Mouse (Mus musculus) bone marrow macrophage, adult 2 months (primary cell): ENCODE measurements around the gene Gm15737. TPM values are rescaled to one million over a fixed set of nuclear protein-coding genes. Genes with fewer than 3 reads are reported as not detected.

Experiments used
- H3K27ac ChIP-seq: 2 replicates; pipeline ENCODE4 v1.5.1; 2012; ENCODE audit warnings: low read depth, low read length; ENCODE audit not compliant: insufficient read depth
- H3K4me1 ChIP-seq: 2 replicates; pipeline ENCODE4 v1.6.1; 2012; ENCODE audit warnings: low read length; ENCODE audit not compliant: control insufficient read depth, insufficient read depth
- H3K4me3 ChIP-seq: 2 replicates; pipeline ENCODE4 v1.5.1; 2012; ENCODE audit warnings: mild to moderate bottlenecking, low read length, moderate library complexity; ENCODE audit not compliant: insufficient read depth
- CTCF ChIP-seq: IDR thresholded peaks from 2 replicates; pipeline ENCODE4 v1.5.1; 2012; ENCODE audit warnings: low read depth, mild to moderate bottlenecking, low read length, moderate library complexity
- POLR2A ChIP-seq: IDR thresholded peaks from 2 replicates; pipeline ENCODE4 v1.6.1; 2012; ENCODE audit warnings: mild to moderate bottlenecking, low read depth, low read length, borderline replicate concordance
- polyA plus RNA-seq: library from polyadenylated mRNA; stranded (reverse); fragments of >200 nt; gene quantifications from 2 replicates; pipeline ENCODE4 v1.2.4, GENCODE M21; 2012; ENCODE audit not compliant: missing spikeins, insufficient read depth, insufficient read length

The Gm15737 gene
- polyA plus RNA-seq, 1 experiment, result not detected

DNA sequence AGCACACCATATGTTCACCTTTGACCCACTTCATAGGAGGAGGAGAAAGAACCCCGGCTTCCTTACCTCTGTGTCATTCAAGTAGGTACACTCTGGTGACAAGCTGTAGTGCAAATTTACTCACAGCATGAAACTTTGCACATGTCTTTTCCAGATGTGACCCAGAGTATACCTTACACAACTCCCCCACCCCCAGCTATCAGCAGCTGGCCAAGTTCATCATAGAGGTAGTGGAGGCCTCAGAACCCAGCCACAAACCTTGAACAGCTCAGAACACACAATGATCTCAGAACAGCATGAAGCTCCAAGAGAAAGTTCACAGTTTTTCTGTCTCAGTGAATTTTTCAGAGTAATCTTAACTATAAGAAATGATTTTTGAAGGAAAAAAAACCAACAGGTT is 22.4 kb downstream of the Gm15737 start:
- no peak overlapping the region for H3K4me3 ChIP-seq
- no peaks in the 10 kb centered on the region for H3K4me1 ChIP-seq
- no peak overlapping the region for H3K27ac ChIP-seq
- TF ChIP-seq POLR2A, result no peak
- TF ChIP-seq CTCF, result no peak

DNA sequence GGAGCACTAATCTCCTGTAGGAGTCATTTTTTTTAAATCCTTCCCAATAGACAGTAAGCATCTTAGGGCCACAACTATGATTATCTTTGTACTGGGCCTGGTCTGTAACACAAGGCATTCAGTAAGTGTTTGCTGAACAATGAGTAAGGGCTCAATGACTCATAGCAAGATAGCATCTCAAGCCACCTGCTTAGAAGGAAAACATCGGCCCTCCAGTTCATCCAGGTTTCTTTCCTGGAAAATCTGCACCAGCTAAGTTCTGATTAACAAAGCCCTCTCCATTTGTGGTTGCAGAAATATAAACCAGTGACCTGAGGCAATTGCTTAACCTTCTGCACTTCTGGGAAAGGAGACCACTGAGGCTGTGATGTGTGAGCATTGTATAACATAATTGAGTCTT is 34.9 kb downstream of the Gm15737 start:
- no peak overlapping the region for H3K27ac ChIP-seq
- H3K4me3 ChIP-seq, result no peak overlapping the region
- no peaks in the 10 kb centered on the region for H3K4me1 ChIP-seq
- TF ChIP-seq POLR2A (no peak), CTCF (no peak)

DNA sequence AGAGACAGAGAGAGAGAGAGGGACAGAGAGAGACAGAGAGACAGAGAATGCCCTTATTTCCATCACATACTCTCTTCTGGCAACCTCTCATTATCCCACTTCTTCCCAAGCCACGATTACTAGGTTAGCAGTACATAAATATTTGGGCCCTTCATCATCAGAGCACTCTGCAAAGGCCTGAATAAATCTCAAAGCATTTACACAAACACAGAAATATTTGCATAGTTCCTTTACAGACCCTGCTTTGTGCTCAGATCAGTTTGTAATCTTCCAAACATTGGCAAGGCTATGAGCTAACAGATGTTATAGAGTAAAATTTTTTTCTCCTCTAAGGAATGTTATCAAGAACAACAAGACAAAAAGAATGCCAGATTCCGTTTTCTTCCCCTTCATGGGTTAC is 35.3 kb downstream of the Gm15737 start:
- TF ChIP-seq CTCF (no peak), POLR2A (no peak)
- Histone ChIP-seq H3K4me1 (no peaks in the 10 kb centered on the region), H3K27ac (no peak overlapping the region), H3K4me3 (no peak overlapping the region)

DNA sequence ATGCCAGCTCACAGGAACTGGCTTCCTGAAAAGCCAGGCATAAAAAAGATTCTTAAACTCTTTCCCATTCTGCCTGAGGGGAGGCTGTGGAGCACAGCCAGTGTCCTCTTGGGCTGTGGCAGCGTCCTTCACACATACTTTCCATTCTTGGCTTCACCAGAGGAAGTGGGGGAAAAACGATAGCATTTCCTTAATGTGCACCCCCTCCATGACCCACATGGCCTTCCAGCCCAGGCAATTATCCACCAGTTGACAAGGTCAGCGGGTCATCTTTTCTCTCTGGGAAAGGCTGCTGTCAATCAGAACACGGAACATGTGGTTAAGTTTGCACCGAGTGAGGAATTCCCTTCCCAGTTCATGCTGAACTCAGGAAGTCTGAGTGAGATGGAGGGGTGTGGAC is 36.8 kb downstream of the Gm15737 start:
- Histone ChIP-seq H3K27ac (no peak overlapping the region), H3K4me3 (no peak overlapping the region), H3K4me1 (no peaks in the 10 kb centered on the region)
- TF ChIP-seq POLR2A (no peak), CTCF (no peak)

DNA sequence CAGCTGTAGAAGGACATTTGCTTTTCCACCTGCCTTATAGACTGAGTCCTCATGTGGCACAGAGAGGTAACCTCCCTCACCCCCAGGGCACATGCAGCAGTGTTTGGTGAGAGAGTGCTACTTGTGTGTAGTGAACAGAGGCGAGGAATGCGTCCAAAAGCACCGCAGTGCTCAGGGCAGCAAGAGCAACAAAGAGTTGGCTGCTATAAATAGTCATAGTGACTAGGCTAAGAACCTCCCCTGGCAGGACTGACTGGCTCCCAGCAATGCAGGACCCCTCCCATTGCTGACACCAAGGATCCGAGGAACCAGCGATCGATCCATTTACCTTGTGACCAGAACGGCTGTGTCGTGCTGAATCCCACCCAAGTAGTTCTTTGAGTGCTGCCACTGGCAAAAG is 40.2 kb downstream of the Gm15737 start:
- TF ChIP-seq CTCF (no peak), POLR2A (no peak)
- no peak overlapping the region for H3K27ac ChIP-seq
- no peaks in the 10 kb centered on the region for H3K4me1 ChIP-seq
- no peak overlapping the region for H3K4me3 ChIP-seq

DNA sequence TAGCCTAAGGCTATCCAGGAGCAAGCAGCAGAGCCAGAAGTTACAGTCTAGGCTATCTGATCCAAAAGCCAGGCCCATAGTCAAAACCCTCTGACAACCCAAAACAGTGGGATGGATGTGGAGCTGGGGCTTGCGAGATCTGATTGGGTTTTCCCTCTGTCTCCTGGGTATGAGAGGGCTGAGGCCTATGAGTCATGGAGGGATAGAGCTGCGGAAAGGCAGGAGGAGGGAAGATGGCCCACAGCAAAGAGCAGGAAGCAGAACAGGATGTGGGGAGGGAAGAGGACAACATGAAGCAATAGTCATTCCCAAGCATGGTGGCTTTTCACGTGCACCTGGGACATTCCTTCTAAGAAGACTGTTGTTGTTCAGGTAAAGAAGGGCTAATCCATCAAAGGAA is 41.5 kb downstream of the Gm15737 start:
- TF ChIP-seq POLR2A (no peak), CTCF (no peak)
- Histone ChIP-seq H3K27ac (no peak overlapping the region), H3K4me1 (no peaks in the 10 kb centered on the region), H3K4me3 (no peak overlapping the region)

DNA sequence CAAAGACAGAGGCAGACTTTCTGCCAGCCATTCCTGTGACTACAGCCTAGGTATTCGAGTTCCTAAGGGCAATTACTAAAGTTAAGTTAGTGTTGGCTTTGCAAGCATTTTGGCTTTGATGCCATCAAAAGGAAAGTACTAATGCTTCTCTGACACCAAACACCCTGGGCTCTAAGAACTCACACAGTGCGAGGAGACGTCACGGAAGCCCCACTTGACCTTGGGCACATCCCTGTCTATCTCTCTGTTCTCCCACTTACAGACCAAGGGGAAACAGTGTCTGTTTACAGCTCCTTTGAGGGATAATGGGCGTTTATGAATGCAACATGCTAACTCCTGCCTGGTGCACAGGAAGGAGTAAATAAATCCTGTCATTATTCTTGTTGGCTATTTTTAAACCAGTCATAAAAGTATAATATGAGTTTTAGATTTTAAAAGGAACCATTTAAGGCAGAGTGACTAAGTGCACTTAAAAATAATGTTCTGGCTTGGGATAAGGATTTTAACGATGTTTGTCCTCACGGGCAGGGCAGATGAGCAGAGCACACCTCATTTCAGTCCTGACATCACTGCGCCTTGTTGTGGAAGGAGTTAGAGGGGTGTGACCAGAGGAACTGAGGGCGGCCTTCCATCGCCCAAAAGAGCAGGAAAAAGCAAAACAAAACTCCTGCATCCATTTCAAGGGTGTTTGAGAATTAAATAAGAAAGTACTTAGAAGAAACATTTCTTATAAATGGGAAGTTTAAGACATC is 52.0 kb downstream of the Gm15737 start:
- no peak overlapping the region for H3K4me3 ChIP-seq
- H3K27ac ChIP-seq, result no peak overlapping the region
- no peaks in the 10 kb centered on the region for H3K4me1 ChIP-seq
- TF ChIP-seq POLR2A, result no peak

DNA sequence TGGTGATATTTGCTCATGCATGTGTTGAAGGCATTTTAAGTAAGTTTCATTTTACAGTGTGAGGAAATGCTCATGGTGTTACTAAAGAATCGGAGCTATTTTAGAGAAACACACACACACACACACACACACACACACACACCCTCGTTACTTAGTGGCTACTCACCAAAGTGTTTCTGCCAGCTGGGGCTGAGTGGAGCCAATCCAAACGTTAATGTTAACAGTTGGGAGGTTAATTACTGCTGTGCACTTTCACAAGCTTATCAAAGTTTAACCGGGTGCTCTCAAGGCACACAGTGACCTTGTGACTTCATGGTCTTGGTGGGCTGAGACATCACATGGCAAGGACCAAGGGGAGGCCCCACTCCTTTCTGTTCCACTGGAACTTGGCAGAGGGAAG is 52.7 kb downstream of the Gm15737 start:
- no peaks in the 10 kb centered on the region for H3K4me1 ChIP-seq
- TF ChIP-seq CTCF (no peak), POLR2A (no peak)
- H3K27ac ChIP-seq, result no peak overlapping the region
- H3K4me3 ChIP-seq, result no peak overlapping the region

DNA sequence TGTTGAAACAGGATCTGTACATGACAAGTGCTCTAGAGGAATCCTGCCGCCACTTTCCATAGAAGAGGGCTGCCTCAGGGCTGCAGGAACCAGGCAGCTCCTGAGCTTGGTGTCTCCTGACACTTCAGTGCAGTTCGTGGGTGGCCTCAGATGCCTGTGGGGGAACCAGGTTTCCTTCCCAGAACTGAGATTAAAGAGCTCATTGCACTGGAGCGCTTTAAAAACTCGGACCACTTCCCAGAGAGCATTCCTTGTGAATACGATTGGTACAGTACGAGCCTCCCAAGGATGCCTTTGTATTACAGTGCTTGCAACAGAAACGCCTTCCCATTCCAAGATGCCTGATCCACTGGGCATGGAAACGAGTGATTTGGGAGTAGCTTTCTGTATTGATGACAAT is 55.4 kb downstream of the Gm15737 start:
- TF ChIP-seq POLR2A, result no peak
- no peak for TF ChIP-seq CTCF
- Histone ChIP-seq H3K27ac (no peak overlapping the region), H3K4me3 (no peak overlapping the region), H3K4me1 (no peaks in the 10 kb centered on the region)

DNA sequence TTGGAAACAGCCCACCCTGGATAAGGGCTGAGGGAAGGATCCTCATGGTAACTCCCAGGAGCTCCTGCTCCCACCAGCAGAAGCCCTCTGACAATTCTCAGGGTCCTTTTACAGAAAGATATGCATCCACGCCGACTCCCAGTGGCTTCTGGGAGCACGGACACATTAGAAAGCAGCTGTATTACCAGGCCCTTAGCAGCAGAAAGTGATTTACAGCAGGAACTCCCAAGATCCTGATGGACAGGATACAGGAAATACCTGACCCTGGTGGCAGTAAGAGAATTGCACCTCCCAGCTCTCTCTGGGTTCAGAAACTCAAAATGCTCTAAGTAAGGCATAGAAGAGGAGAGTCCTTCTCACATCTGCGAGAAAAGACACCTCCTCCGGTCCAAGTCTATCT is 59.1 kb downstream of the Gm15737 start:
- H3K4me3 ChIP-seq, result no peak overlapping the region
- H3K27ac ChIP-seq, result no peak overlapping the region
- TF ChIP-seq POLR2A, result no peak
- TF ChIP-seq CTCF, result no peak

More for the DNA sequence above, 59.1 kb downstream of the Gm15737 start:
- no peaks in the 10 kb centered on the region for H3K4me1 ChIP-seq

Other genes starting within 250 kb of the Gm15737 start
- 0.40 and 1.6 TPM in 2 replicates for gene Prickle2, start 163.2 kb upstream of the Gm15737 start, polyA plus RNA-seq
- gene A730049H05Rik, start 52.9 kb upstream of the Gm15737 start, polyA plus RNA-seq, result not detected in 2 replicates
- gene Adamts9, start 74.1 kb downstream of the Gm15737 start, polyA plus RNA-seq, result not detected in 2 replicates